8 mouse cellular contexts compared by ENCODE assay signal in the genomic region with DNA sequence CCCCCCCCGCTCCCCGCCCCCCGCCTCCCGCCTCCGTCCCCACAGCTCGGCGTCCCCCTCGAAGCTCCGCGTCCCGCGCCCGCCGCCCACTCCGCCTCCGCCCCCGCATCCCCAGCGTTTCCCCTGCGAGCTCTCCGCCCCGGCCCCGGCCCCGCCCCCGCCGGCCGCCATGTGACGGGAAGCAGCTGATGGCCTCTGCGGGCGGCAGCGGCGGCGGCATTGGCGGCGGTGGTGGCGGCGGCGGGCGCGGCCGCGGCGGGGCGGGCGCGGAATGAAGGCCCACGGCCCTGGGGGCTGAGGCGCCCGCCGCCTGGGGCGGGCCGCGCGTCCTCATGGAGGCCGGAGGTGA. TPM values are rescaled to one million over a fixed set of nuclear protein-coding genes. Genes with fewer than 3 reads are reported as not detected.
DNase-seq lines count a peak whose midpoint lies in the region; ATAC-seq and TF ChIP-seq lines count a peak whose summit lies in the region.

Gene Wsb2, plus strand, starts transcription at position 176 of the 349 bp plus-strand sequence.

- H3K9ac ChIP-seq in heart, embryonic 13.5 days, result peak within 1 kb of the TSS; percentile 99
- peak within 1 kb of the TSS; percentile 96 for H3K9ac ChIP-seq in kidney, postnatal 0 days (ENCODE audit: low read depth, low read length)
- peak within 1 kb of the TSS; percentile 86 for H3K9ac ChIP-seq in liver, embryonic 14.5 days (replicated peaks)
- H3K9ac ChIP-seq in stomach, embryonic 15.5 days, result peak within 1 kb of the TSS; percentile 64

- DNase-seq in CD4-positive, CD25-positive, alpha-beta regulatory T cell, adult 2 months (ENCODE audit: low read depth, low spot score), result peak; percentile 84
- peak; percentile 84 for DNase-seq in brain, embryonic 14.5 days (ENCODE audit: low read depth)
- DNase-seq in kidney, postnatal 0 days (ENCODE audit: low spot score), result peak; percentile 89
- peak; percentile 38 to 47 (median 45) for DNase-seq in liver, embryonic 14.5 days (ENCODE audit: low read depth in 3 of 3, low spot score in 3 of 3)
- peak; percentile 61 to 75 for DNase-seq in natural killer cell, adult 2 months (ENCODE audit: low spot score in 2 of 2)

- H3K9me3 ChIP-seq in heart, embryonic 13.5 days, result no peaks in the 10 kb centered on the region
- no peaks in the 10 kb centered on the region for H3K9me3 ChIP-seq in kidney, postnatal 0 days (replicated peaks; ENCODE audit: low read length)
- no peaks in the 10 kb centered on the region for H3K9me3 ChIP-seq in liver, embryonic 14.5 days (ENCODE audit: control insufficient read depth, low read length)
- no peaks in the 10 kb centered on the region for H3K9me3 ChIP-seq in stomach, embryonic 15.5 days

- H3K36me3 ChIP-seq in heart, embryonic 13.5 days, result peaks cover 10% of the 10 kb centered on the region; the same call in 1 of the 2 replicates
- no peaks in the 10 kb centered on the region for H3K36me3 ChIP-seq in kidney, postnatal 0 days (ENCODE audit: insufficient read depth, low read length)
- H3K36me3 ChIP-seq in liver, embryonic 14.5 days (replicated peaks; ENCODE audit: control insufficient read depth, insufficient read depth, low read depth), result no peaks in the 10 kb centered on the region
- H3K36me3 ChIP-seq in stomach, embryonic 15.5 days, result no peaks in the 10 kb centered on the region

- ATAC-seq in erythroid progenitor cell, adult 5-6 weeks (replicated peaks; ENCODE audit: low FRiP score, poor library complexity, severe bottlenecking), result peak; percentile 71
- ATAC-seq in heart, embryonic 13.5 days (ENCODE audit: extremely low read depth, insufficient number of reproducible peaks, low FRiP score, low TSS enrichment), result peak; percentile 71
- peak; percentile 45 for ATAC-seq in kidney, postnatal 0 days (replicated peaks; ENCODE audit: low FRiP score, low read depth)
- ATAC-seq in liver, embryonic 14.5 days (ENCODE audit: insufficient read depth), result peak; percentile 68
- peak; percentile 63 for ATAC-seq in stomach, embryonic 15.5 days (ENCODE audit: insufficient read depth, low FRiP score, low read depth)

- no peaks in the 10 kb centered on the region for H3K27me3 ChIP-seq in heart, embryonic 13.5 days (replicated peaks)
- no peaks in the 10 kb centered on the region for H3K27me3 ChIP-seq in kidney, postnatal 0 days (ENCODE audit: insufficient read depth, low read length)
- peaks cover 16% of the 10 kb centered on the region for H3K27me3 ChIP-seq in liver, embryonic 14.5 days (ENCODE audit: control insufficient read depth, insufficient read depth, low read length)
- H3K27me3 ChIP-seq in stomach, embryonic 15.5 days (replicated peaks), result no peaks in the 10 kb centered on the region

- WGBS in heart, embryonic 13.5 days, result under 1% methylated on average over 35 of the region's 54 CpGs
- 0% methylated on average over 25 of the region's 54 CpGs for WGBS in kidney, postnatal 0 days
- under 1% methylated on average over 34 of the region's 54 CpGs for WGBS in liver, embryonic 14.5 days (ENCODE audit: insufficient replicate concordance)
- 0% methylated on average over 15 of the region's 54 CpGs for WGBS in stomach, embryonic 15.5 days

- no peak for TF ChIP-seq EP300 in liver, embryonic 14.5 days (IDR thresholded peaks at IDR 0.05; ENCODE audit: low read depth)

- peaks cover 61% of the 10 kb centered on the region for H3K4me1 ChIP-seq in heart, embryonic 13.5 days
- H3K4me1 ChIP-seq in kidney, postnatal 0 days (replicated peaks; ENCODE audit: insufficient read depth, low read length), result peaks cover 27% of the 10 kb centered on the region
- H3K4me1 ChIP-seq in liver, embryonic 14.5 days (replicated peaks; ENCODE audit: control insufficient read depth in 2 of 2, insufficient read depth in 2 of 2, low read length in 1 of 2), result peaks cover 12 to 32% of the 10 kb centered on the region in 2 experiments
- H3K4me1 ChIP-seq in stomach, embryonic 15.5 days, result peaks cover 36% of the 10 kb centered on the region

- no peak for TF ChIP-seq CTCF in brain, embryonic 14.5 days (IDR thresholded peaks at IDR 0.05; ENCODE audit: borderline replicate concordance, extremely low read depth, insufficient read depth, insufficient read length)
- no peak for TF ChIP-seq CTCF in kidney, postnatal 0 days (IDR thresholded peaks at IDR 0.05; ENCODE audit: low read depth)
- TF ChIP-seq CTCF in liver, embryonic 14.5 days (IDR thresholded peaks at IDR 0.05; ENCODE audit: low read depth), result no peak

- peak within 1 kb of the TSS; percentile 99 for H3K4me3 ChIP-seq in heart, embryonic 13.5 days
- peak within 1 kb of the TSS; percentile 97 for H3K4me3 ChIP-seq in kidney, postnatal 0 days (replicated peaks; ENCODE audit: low read depth, low read length)
- H3K4me3 ChIP-seq in liver, embryonic 14.5 days (ENCODE audit: insufficient read depth in 1 of 2, low read depth in 2 of 2, low read length in 2 of 2), result peak within 1 kb of the TSS; percentile 67 to 94
- peak within 1 kb of the TSS; percentile 68 for H3K4me3 ChIP-seq in stomach, embryonic 15.5 days (replicated peaks)

- peak within 1 kb of the TSS; percentile 91 for H3K4me2 ChIP-seq in heart, embryonic 13.5 days
- peak within 1 kb of the TSS; percentile 92 for H3K4me2 ChIP-seq in kidney, postnatal 0 days (ENCODE audit: low read length)
- peak within 1 kb of the TSS; percentile 97 for H3K4me2 ChIP-seq in liver, embryonic 14.5 days (ENCODE audit: low read depth)
- H3K4me2 ChIP-seq in stomach, embryonic 15.5 days, result peak within 1 kb of the TSS; percentile 80

- H3K27ac ChIP-seq in heart, embryonic 13.5 days (replicated peaks), result peak within 1 kb of the TSS; percentile 98
- peak within 1 kb of the TSS; percentile 97 for H3K27ac ChIP-seq in kidney, postnatal 0 days
- peak within 1 kb of the TSS; percentile 45 for H3K27ac ChIP-seq in liver, embryonic 14.5 days
- peak within 1 kb of the TSS; percentile 84 for H3K27ac ChIP-seq in stomach, embryonic 15.5 days

- TF ChIP-seq POLR2A in brain, embryonic 14.5 days (IDR thresholded peaks at IDR 0.05; ENCODE audit: borderline replicate concordance, extremely low read depth, insufficient read depth, insufficient read length, poor library complexity, severe bottlenecking), result peak; percentile 62; the same call in 1 of the 2 replicates

RNA-seq across cellular contexts. Expression of gene Wsb2, which starts in this region (rescaled TPM):
- polyA plus RNA-seq in brain, embryonic 14.5 days (2012; rRNA removed), result 225 and 256 TPM in 2 replicates
- total RNA-seq in erythroid progenitor cell, adult 5-6 weeks (2015; ENCODE audit: low replicate concordance), result 6.1 and 13.4 TPM in 2 replicates
- total RNA-seq in erythroid progenitor cell, adult 5-6 weeks (2017; ENCODE audit: low replicate concordance), result 3.8 and 7.7 TPM in 2 replicates
- polyA plus RNA-seq in heart, embryonic 13.5 days (2015; fragmentation: Nextera tagmentation; extraction: Ambion mirVana), result 74.2 and 79.3 TPM in 2 replicates
- polyA plus RNA-seq in kidney, postnatal 0 days (2015; fragmentation: Nextera tagmentation; extraction: Ambion mirVana), result 89.3 and 92.2 TPM in 2 replicates
- polyA plus RNA-seq in liver, embryonic 14.5 days (2012; rRNA removed), result 13.9 and 14.1 TPM in 2 replicates
- polyA plus RNA-seq in liver, embryonic 14.5 days (2014; fragmentation: Nextera tagmentation; extraction: Ambion mirVana), result 15.3 and 18.5 TPM in 2 replicates
- polyA plus RNA-seq in stomach, embryonic 15.5 days (2015; fragmentation: Nextera tagmentation; extraction: Ambion mirVana), result 73.9 and 78.0 TPM in 2 replicates

Comparison
In these comparisons a context has a peak if more than half of its experiments do, and no peak if none do; other contexts are left out.
1. Peak in every context shown above with its lines: DNase-seq, ATAC-seq, H3K4me3 ChIP-seq and H3K27ac ChIP-seq.
2. H3K27ac ChIP-seq: peak in every context shown above with its lines; median percentile 98 in heart, embryonic 13.5 days; 97 in kidney, postnatal 0 days; 84 in stomach, embryonic 15.5 days; 45 in liver, embryonic 14.5 days.